Mouse (Mus musculus): ENCODE results near the gene Gm10272.
"Not testable (repeated sequence)": the region's sequence is repeated elsewhere in the genome, so short reads cannot be mapped to it uniquely, and the experiment has no call there.

The Gm10272 gene

GRCm38 (mm10) chr10:77706326-77706725 lies at the start of gene Gm10272:
TSS of gene Gm10272 (plus strand) at chr10:77706626.
- DNase-seq: no peak

DNA sequence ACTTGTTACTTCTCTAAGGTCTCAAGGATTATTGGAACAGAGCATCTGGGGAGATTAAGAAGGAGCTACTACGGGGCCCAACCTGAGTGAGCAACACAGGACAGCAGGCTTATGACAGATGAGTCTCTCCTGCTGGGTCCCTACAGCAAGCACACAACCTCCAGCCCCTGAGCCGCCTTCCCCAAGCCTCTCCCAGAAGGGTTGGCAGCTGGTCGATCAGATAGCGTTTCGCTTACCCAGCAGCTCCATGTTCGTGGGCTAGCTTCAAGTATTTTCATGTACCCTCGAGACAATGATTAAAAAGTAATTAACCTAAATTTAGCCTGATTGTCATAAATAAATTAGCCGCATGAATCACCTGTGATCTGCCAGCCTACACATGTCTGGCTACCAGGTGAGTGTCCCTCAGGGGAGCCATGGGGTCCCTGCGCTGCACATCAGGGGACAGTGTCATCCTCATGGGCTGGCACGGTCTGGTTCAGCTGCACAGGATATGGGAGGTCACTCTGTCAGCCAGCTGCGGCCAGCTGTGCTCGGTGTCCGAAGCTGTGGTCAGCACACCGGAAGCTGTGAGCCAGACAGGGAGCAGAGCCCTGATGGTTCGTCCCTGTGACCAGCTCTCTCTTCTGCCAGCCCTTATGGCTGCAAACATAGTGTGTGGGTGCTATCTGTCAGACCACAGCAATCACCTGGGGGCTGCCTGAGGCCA lies 48.0 kb upstream of the Gm10272 start:
- no peak for DNase-seq

- no peak for DNase-seq
Measured at GRCm38 (mm10) chr10:77663949-77664665, 42.3 kb upstream of the Gm10272 start.

DNA sequence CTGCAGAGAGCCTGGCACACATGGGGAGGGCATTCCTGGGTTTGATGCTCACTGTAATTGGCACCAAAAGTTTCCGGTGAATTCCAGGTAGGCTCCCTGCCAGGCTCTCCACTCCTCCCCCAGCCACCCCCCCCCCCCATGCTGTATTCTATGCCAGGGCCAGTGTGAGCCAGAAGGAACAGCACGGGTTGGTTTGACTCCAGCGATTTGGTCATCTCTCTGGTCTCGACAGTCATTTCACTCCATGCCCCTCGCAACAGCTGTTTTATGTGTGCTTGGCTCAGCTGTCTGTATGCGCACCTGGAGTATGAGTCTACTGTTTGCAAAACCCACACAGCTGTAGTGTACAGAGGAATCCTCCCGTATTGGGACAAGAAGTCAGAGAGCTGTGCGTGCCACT lies 40.1 kb upstream of the Gm10272 start:
- no peak for DNase-seq

GRCm38 (mm10) chr10:77667402-77667801 lies 39.0 kb upstream of the Gm10272 start:
- DNase-seq: no peak

- no peak for DNase-seq
Measured at GRCm38 (mm10) chr10:77670710-77671109, 35.7 kb upstream of the Gm10272 start.

- DNase-seq: no peak
Measured at GRCm38 (mm10) chr10:77671519-77671918, 34.9 kb upstream of the Gm10272 start.

DNA sequence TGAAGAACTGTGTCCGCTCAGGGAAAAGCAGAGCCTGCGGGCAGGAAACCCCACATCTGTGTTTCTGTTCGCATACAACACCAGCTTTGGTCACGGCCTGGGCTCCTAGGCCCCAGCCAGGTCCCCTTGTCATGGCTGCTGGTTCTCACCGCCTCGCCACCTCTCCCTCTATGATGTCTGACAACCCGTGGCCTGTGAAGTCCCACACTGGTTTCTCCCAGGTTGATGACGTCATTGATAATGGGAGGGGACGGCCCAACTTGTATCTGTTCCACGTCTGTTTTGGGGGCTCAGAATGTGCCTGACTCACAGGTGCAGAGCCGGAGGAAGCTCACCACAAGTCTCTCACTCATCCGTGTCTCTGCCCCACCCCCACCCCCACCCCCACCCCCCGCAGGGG lies 32.7 kb upstream of the Gm10272 start:
- no peak for DNase-seq

DNA sequence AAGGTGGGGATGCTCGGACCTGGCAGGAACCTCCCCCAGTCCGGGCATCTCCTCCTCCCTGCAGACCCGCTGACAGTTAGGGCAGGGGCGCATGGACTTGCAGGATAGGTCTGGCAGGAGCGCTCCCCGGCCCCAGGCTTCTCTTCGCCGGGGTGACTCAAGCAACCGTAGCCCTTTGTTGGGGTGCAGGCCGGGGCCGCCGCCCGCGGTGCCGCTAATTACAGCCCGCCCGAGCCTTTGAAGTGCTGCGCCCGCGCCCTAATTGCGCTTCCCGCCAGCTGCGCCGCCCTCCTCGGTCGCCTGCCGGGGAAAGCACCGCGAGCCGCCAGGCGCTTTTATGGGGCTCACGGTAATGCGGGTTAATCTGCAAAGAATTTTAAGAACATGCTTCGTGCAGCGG lies 28.9 kb upstream of the Gm10272 start:
- no peak for DNase-seq

DNA sequence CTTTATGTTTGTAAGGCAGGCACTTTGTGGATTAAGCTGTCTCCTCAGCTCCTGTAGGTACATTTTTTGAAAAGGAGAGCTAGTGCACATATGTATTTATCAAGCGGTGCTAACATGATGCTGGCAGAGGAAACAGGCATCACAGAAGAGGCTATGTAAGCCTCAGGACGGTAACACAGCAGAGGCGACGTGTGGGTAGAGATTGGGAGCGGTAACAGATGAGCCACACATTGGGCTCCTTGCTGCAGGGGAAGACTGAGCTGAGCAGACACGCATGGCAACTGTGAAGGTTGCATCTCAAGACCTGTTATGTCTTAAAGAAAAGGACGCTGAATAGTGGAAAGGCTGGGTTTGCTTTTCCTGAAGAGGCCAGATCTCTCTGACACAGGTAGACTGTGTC lies 23.4 kb upstream of the Gm10272 start:
- no peak for DNase-seq

DNA sequence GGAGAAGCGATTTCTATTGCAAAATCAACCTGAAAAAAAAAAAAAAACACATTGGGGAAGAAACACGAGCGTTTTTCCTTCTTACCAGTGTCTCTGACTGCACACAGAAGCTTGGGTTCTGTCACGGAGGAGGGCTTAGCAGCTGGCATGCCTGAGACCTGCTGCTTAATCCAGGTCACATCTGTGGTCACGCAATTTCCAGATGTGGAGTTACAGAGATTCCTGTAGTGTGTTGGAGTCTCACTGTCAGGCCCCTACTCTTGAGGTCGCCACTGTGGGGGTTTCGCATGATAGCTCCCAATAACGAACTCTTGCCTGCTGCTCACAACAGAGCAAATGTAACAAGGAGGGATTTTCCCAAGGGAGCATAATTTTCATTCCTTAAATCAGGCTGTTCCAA lies 22.2 kb upstream of the Gm10272 start:
- DNase-seq: no peak

- no peak for DNase-seq
Measured at GRCm38 (mm10) chr10:77685895-77686664, 20.3 kb upstream of the Gm10272 start, which contains the start of gene Tspear. TSS of gene Tspear (plus strand) at chr10:77686569.

GRCm38 (mm10) chr10:77687021-77687420 lies 19.4 kb upstream of the Gm10272 start:
- DNase-seq: no peak

DNA sequence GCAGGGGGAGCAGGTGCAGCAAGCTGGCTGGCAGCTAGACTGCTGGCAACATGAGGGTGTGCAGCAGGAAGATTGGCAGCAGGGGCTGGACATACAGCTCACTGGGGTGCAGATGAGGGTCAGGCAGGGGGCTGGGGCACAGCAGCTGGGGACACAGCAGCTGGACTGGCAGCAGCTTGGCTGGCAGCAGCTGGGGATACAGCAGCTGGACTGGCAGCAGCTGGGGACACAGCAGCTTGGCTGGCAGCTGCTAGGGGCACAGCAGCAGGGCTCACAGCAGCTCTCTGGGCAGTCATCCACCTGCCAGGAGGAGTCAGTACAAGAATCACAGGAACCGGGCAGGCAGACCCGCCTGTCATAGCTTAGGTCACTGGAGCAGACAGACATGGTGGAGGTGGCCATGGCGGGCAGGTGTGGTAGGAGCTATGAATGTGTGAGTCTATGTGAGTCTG lies 16.0 kb upstream of the Gm10272 start, which contains the start of gene Gm19402:
TSS of gene Gm19402 (minus strand) at position 402 of the 452 bp plus-strand sequence.
- not testable (repeated sequence) for DNase-seq

GRCm38 (mm10) chr10:77697133-77697532 lies 9.3 kb upstream of the Gm10272 start, which contains the start of gene Gm9508:
TSS of gene Gm9508 (minus strand) at chr10:77697233.
- DNase-seq: no peak

DNA sequence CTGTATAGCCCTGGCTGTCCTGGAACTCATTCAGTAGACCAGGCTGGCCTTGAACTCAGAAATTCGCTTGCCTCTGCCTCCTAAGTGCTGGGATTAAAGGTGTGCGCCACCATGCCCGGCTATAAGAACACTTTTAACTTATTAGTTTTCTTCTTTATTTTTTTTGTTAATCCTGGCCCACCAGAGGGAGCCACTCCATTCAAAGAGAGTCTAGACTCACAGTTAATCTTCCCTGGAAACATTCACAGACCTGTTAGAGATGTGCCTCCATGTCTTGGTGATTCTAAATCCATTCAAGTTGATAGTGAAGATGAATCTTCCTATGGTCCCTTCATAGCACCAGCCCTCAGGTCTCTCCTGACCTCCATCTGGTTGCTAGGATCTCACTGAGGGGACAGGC lies 3.4 kb downstream of the Gm10272 start:
- DNase-seq: no peak

- not testable (repeated sequence) for DNase-seq
Measured at GRCm38 (mm10) chr10:77711157-77711556, 4.7 kb downstream of the Gm10272 start, which contains the start of gene Gm10024. TSS of gene Gm10024 (plus strand) at chr10:77711457.

DNA sequence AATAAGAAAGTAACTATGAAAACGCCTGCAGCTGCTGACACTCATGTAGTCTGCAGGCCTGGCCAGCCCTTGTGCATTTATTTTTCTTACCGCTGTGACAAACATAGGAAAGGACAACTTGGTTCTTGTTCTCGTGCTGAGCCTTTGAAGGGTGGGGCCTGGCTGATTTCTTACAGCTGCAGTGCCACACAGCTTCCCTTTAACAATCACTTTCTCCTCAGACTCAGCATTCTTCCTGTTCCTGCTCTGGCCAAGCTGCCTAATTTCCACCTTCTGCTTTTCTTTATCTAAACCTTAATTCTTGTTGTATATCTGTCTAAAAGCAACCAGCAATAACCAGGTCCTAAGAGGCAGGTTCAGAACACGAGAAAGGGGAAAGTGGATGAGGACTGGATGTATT lies 7.3 kb downstream of the Gm10272 start:
- DNase-seq: no peak

DNA sequence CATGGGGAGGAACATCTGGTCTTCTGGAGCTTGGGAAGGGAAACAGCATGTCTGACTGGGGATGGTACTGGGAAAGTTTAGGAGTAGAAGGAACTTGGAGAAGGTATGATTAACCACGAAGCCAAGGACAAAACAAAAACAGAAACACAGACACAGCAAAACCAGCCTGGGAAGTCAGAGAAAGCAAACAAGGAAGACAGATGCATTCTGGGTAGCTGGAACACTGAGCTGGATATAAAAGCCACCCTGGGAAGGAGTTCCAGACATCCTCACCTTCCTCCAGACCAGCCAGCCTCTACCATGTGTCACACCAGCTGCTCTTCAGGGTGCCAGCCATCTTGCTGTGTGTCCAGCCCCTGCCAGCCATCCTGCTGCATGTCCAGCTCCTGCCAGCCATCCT lies 9.1 kb downstream of the Gm10272 start, which contains the start of gene Gm10142:
TSS of gene Gm10142 (plus strand) at position 301 of the 400 bp plus-strand sequence.
- DNase-seq: no peak

DNA sequence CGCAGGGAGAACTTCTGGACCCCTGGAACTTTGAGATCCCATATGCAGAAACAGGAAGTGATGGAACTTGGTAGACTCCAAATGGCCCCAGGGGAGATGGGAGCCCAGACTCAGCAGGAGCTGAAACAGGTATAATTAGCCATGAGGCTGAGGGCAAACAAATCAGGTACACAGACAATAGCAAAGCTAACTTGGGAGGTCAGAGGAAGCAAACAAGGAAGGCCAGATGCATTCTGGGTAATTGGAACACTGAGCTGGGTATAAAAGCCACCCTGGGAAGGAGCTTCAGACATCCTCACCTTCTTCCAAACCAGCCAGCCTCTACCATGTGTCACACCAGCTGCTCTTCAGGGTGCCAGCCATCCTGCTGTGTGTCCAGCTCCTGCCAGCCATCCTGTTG lies 13.9 kb downstream of the Gm10272 start, which contains the start of gene Krtap12-1:
TSS of gene Krtap12-1 (plus strand) at position 301 of the 400 bp plus-strand sequence.
- not testable (repeated sequence) for DNase-seq

- no peak for DNase-seq
Measured at GRCm38 (mm10) chr10:77724855-77725254, 18.4 kb downstream of the Gm10272 start.

DNA sequence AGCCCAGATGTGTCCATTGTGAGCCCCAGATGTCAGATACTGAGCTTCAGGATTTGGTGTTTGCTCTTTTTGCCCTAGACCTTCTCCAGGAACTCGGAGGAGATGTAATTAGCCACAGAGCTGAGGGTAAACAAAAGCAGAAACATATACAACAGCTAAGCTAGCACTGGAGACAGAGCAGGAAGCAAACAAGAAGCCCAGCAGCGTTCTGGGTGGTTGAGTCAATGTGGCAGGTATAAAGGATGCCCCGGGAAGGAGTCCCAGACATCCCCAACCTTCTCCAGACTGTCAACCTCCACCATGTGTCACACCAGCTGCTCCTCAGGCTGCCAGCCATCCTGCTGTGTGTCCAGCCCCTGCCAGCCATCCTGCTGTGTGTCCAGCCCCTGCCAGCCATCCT lies 19.8 kb downstream of the Gm10272 start, which contains the start of gene Gm10100:
TSS of gene Gm10100 (plus strand) at position 301 of the 400 bp plus-strand sequence.
- no peak for DNase-seq

DNA sequence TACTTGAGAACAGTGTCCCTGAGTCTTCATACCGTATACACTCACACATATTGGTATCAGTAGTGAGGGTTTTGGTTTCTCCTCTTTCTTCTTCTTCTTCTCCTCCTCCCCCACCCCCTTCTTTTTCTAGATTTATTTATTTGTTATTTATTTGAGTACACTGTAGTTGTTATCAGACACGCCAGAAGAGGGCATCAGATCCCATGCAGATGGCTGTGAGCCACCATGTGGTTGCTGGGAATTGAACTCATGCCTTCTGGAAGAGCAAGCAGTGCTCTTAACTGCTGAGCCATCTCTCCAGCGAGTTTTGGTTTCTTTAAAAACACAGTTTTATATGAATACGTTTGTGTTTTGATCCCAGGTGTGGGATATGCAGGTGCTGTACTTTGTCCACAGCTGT lies 21.9 kb downstream of the Gm10272 start:
- no peak for DNase-seq

Data from right cerebral cortex, postnatal 14 days (tissue).